Mouse (Mus musculus) kidney, postnatal 14 days (tissue): ENCODE data around the gene Hba-a1.

Source experiments
- DNase-seq: peaks from one replicate; pipeline ENCODE4 v3.0.0; 2022; ENCODE audit warnings: mixed read lengths

Hba-a1 gene

GRCm38 (mm10) chr11:32297866-32298531 is 14.7 kb downstream of the Hba-a1 start:
- no peak for DNase-seq

DNA sequence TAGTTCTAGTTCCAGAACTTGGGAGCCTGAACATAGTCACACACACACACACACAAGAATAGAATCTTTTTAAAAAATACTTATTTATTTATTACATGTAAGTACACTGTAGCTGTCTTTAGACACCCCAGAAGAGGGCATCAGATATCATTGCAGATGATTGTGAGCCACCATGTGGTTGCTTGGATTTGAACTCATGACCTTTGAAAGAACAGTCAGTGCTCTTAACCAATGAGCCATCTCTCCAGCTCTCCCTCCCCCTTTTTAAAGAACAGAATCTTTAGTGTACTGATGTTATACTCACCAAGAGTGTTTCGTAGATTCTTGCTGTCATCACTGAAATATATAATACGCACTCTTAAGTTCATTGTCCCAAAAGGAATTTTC is 15.2 kb downstream of the Hba-a1 start:
- no peak for DNase-seq

DNA sequence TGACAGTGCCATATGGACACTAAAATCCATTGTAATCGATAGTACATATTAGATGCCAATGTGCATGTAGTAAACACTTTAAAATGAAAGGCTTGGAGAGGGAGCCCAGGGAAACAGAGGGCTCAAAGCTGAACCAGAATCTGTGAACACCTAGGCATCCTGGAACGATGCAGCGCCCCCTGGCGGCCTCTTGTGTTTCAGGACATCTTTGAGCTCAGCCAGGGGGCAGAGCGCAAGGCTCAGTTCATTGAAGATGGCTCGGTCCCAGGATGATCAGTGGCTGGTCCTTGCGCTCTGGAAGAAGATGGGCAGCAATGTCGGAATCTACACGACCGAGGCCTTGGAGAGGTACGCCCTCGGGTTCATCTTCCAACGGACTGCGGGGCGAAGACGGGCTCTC is 16.6 kb downstream of the Hba-a1 start, which contains the start of gene Hbq1a:
Gene Hbq1a, plus strand, starts transcription at position 205 of the 400 bp plus-strand sequence.
- peak; percentile 69 for DNase-seq

- no peak for DNase-seq
Observed at GRCm38 (mm10) chr11:32300279-32301267, 17.3 kb downstream of the Hba-a1 start.

- no peak for DNase-seq
Observed at GRCm38 (mm10) chr11:32301506-32301905, 18.2 kb downstream of the Hba-a1 start.

GRCm38 (mm10) chr11:32302824-32303419 is 19.6 kb downstream of the Hba-a1 start:
- DNase-seq: no peak

DNA sequence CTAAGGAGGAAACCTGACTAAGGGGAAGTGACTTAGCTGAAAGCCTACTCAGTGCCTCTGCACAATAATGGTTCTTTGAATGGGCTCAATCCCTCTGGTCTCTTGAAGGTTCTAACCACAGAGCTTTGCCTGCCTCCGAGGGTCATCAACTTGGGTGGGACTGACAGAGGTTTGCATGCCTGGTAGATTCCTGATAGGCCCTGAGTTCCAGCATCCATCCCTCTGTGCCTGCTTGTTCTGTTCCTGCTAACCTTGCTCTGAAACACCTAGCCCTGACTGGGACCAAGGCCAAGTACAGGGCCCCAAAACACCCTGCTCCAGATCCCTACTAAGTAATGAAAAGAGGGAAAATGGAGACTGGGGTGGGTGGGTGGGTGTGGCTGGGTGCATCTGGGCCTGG is 20.1 kb downstream of the Hba-a1 start:
- DNase-seq: no peak

GRCm38 (mm10) chr11:32307006-32307405 is 23.7 kb downstream of the Hba-a1 start:
- DNase-seq: no peak

DNA sequence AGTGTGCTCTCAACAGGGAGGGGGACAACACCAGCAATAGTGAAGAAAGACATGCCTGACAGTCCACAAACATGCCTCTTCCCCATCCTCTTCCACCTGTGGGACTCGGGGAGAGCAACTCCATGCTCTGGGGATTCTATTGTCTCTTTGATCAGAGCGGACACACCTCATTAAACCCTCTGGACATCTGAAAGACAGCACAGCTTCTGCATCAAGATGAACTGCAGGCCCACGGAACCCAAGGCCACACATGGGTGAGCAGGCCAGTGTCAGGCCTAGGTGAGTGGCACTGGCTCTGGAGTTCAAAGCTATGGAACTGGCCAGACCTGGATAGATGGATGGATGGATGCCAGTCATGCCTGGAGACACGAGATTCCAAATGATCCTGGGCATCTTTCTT is 26.1 kb downstream of the Hba-a1 start:
- DNase-seq: no peak

DNA sequence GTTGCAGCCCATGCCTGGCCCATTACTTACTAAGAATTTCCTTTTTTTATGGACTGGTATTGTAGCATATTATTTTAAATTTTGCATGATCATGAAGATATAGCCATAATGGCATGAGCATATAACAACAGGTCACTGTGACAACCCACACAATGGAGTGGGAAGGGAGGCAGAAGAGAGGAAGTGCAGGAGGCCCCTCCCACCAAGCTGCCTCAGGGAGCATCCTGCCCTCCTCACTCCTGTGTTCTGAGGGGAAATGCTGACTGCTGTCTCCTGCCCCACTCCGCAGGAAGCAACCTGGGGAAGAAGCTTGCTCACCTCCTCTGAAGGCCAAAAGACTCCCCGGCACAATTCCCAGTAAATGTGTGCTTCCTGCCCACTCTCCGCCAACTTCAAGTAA is 26.6 kb downstream of the Hba-a1 start:
- no peak for DNase-seq

- no peak for DNase-seq
Observed at GRCm38 (mm10) chr11:32316009-32316408, 32.7 kb downstream of the Hba-a1 start.

GRCm38 (mm10) chr11:32320507-32321195 is 37.3 kb downstream of the Hba-a1 start:
- DNase-seq: no peak

GRCm38 (mm10) chr11:32321196-32321565 is 37.9 kb downstream of the Hba-a1 start:
- DNase-seq: peak; percentile 74

- peak; percentile 91 for DNase-seq
Observed at GRCm38 (mm10) chr11:32324609-32325008, 41.3 kb downstream of the Hba-a1 start.

- DNase-seq: peak; percentile 80
Observed at GRCm38 (mm10) chr11:32331075-32331474, 47.8 kb downstream of the Hba-a1 start.

DNA sequence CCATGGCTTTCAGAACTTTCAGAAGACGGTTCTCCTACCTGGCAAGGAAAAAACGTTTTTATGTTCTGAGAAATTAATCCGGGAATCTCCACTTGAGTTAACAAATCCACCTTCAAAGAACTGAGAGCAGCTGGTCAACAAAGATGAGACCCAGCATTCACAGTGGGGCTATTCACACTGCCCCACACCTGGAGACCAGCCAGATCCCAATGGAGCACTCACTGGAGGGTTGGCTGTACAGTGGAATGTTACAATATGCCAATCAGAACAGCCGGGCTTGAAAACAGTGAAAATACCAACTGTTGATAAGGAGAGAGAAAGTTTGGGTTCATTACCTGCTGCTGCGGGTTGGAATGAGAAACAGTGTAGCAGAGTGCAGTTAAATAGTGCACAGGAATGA is 48.5 kb downstream of the Hba-a1 start:
- no peak for DNase-seq

DNA sequence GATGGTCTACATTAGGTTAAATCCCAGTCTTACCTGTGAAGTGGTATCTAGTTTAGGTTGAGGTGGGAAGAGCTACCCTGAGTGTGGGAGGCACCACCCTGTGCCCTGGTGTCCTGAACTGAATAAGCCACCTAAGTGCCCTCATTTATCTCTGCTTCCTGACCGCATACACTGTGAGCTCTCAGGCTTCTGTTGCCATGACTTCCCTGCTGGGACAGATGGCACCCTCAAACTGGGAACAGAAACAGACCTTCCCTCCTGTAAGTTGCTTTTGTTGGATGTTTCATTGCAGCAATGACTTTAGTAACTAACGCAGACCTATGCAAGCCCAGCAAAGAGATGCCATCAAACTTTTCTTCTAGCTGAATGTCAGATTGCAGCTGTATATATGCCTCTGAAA is 49.9 kb downstream of the Hba-a1 start:
- DNase-seq: no peak
